Mouse (Mus musculus) layer of hippocampus, postnatal 10 days (tissue): ENCODE data around the gene A930017K11Rik. TPM values are rescaled to one million over a fixed set of nuclear protein-coding genes. Genes with fewer than 3 reads are reported as not detected.

Source experiments
- DNase-seq, 2 experiments: peaks; one replicate each; pipeline ENCODE4 v3.0.0; 2021; ENCODE audit warnings: low spot score in 2 of 2
- total RNA-seq, 2 experiments: library from RNA; stranded (reverse); gene quantifications; 2 replicates each; pipeline ENCODE4 v1.2.3; 2021

The A930017K11Rik gene
- total RNA-seq, 2 experiments from 2014 or later = not detected

DNA sequence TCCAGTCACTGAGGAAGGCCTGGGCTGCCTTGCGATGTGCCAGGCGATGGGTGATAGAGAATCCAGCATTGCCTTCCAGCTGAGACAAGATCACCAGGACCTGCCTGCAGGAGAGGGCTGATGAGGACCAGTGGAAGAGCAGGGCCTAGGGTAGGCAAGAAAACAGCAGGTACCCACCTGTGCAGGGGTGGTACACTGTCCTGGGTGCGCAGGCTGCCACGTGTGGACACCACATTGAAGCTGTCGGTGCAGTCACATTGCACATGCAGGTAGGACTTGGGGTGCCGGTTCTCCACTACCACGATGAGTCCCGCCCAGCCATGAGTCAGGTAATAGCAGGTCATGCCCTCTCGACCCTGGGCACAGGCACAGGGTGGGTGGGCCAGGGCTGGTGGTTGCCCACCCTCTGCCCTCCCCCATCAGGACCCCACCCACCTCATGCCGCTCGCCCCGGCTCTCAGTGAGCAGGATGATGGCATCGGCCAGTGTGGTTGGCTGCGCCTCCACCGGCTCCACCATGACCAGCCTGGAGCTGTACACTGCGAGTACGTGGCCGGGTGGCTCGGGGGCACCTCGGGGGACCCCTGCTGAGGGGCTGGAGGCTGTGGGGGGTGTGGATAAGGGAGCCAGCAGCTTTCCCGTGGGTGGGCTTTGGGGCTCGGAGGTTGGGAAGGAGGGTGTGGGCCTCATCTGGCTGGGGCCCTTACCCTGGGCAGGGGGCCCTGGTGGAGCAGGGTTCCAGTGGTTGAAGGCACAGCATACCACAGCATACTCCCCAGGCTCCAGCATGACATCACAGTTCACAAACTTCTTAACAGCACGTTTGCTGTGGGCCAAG lies 7.5 kb upstream of the A930017K11Rik start:
- DNase-seq = no peak

GRCm38 (mm10) chr17:25958771-25959494 lies 6.6 kb upstream of the A930017K11Rik start:
- no peak for DNase-seq

DNA sequence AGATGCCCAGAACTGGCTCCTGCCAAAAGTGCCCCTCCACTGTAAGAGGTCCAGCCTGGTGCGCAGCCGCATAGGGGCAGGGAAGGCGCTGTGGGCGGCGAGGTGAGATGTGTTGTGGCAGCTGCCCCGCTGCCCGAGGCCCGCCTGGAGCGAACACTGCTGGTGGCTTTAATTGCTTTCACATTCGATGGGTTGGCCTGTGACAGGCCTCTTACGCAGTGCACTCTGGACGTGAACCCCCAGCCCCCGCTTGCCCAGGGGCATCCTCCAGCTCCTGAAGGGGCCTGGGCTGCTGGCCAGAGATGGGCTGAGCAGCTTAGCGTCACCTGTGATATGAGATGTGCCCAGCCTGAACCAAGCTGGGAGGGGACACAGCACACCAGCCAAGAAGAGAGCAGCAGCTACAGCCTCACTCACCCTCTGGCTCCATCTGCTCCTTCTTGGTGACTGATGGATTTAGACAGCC lies 5.3 kb upstream of the A930017K11Rik start:
- DNase-seq = no peak

DNA sequence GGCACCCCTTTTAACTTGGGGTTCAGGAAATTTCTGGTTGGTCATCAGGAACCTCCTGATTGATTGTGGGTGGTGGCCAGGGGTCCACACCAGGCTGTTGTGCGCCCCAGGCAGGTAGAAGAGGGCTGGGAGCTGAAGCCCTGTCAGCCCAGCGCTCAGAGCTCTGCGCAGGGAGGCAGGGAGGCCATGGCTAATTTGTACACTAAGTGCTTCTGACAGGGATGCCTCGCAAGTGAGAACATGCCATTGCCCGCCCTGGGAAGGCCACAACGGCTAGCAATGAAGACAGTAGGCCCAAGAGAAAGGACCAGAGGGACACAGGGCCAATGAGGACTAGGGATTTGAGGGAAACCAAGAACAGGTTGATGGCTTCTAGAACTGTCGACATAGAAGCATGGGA lies 4.3 kb upstream of the A930017K11Rik start:
- no peak for DNase-seq

DNA sequence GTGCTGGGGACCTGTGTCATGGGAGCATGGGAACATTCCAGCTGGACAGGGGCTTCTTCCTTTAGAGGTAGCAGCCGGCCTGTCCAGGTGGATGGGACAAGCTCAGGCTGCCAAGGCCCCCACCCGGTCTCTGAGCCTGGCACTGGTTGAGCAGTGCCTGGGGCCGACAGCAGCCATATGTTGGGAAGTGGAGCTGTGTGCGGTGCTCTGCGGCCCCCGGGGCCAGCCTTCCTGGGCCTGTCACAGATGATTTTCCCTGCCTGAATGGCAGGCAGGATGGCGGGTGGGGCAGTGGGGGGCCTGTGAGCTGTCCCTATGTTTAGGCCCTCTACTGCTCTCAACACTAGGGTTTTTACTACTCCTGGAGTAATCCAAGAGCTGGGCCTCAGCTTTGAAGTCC lies 3.8 kb upstream of the A930017K11Rik start:
- no peak for DNase-seq

- DNase-seq = no peak
These were observed 3.4 kb upstream of the A930017K11Rik start for GRCm38 (mm10) chr17:25955736-25956135.

GRCm38 (mm10) chr17:25954671-25955070 lies 2.3 kb upstream of the A930017K11Rik start:
- DNase-seq = no peak

- no peak for DNase-seq
These were observed 796 bp upstream of the A930017K11Rik start for GRCm38 (mm10) chr17:25953161-25953560.

GRCm38 (mm10) chr17:25951225-25951802 lies 1.1 kb downstream of the A930017K11Rik start:
- no peak for DNase-seq

GRCm38 (mm10) chr17:25950706-25951105 lies 1.7 kb downstream of the A930017K11Rik start:
- no peak for DNase-seq

GRCm38 (mm10) chr17:25949981-25950380 lies 2.4 kb downstream of the A930017K11Rik start:
- DNase-seq = no peak

DNA sequence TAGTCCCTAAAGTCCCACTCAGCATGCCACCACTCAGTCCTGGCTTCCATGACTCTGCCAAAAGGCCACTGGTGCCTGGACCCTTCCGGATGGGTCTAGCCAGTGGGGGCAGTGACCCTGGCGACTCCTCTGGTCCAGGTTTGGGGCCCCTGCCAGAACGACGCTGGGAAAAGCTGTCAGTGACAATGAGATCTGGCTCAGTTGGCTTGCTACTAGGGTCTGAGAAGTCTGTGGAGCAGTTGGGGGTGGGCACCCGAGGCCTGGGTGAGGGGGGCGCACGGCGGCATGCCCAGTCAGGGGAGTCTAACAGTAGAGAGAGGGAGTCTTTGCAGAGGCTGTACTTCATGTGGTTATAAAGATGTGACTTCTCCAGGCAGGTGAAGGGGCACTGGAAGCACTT lies 4.3 kb downstream of the A930017K11Rik start:
- DNase-seq = no peak

DNA sequence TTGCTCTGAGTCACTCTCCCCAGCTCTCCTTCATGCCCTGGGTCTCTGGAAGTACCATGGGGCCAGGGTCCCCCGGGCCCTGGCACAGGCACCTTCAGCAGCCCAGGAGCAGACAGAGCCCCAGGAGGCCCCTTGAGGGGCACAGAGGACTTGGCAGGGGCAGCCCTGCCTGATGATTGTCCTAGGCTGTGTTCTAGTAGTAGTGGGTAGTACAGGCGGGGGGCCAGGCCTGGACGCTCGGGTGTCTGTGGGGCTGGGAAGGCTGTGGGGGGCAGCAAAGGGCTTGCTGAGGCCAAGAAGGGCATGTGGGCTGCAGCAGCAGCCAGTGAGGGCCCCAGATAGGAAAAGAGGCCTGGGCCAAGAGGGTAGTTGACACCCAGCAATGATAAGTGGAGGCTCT lies 4.8 kb downstream of the A930017K11Rik start:
- DNase-seq = no peak

DNA sequence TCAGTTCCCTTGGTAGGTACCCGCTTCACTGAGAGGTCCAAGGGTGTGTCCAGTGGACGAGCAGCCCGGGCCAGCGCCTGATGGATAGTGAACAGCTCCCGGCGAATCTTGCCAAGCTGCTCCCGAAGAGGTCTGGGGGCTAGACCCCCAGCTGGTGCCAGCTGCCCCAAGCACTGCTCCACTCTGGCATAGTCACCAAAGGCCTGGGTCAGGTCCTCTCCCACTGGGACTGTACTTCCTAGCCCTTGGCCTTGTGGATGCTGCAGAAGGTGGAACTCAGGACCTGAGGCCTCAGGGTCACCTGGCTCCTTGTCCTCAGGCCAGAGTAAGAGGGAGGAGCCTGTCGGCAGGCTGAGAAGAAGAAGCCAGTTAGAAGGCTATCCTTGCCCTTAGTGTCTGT lies 5.5 kb downstream of the A930017K11Rik start:
- DNase-seq = no peak

- DNase-seq = no peak
These were observed 6.0 kb downstream of the A930017K11Rik start for GRCm38 (mm10) chr17:25946349-25946748.

DNA sequence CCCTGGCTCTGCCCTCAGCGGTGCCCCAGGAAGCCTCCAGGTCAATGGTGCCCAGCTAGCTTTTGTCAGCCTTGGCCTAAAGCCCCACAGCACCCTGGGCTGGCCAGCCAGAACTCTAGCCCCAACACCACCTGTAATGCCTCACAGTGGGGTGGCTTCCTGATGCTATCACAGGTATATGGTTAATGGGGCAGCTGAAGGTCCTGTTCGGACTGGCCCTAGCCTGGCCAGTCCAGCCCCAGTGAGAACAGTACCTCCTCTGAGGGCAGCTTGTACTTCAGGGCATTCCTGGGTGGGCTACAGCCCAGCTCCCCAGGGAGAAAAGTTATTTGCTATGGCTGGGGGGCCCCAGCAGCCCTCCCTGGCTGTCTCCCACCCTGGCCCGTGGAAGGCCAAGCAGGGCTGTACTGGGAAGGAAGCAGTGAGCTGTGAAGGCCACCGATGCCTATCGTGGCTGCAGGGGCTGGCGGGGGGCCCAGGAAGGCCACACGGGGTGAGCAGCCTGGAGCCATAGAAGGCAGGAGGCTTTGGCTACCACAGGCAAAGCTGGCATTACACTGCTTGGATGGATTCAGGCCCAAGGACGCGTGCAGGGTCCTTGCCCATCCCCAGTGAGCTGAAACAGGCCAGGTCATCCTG lies 6.7 kb downstream of the A930017K11Rik start:
- no peak for DNase-seq

DNA sequence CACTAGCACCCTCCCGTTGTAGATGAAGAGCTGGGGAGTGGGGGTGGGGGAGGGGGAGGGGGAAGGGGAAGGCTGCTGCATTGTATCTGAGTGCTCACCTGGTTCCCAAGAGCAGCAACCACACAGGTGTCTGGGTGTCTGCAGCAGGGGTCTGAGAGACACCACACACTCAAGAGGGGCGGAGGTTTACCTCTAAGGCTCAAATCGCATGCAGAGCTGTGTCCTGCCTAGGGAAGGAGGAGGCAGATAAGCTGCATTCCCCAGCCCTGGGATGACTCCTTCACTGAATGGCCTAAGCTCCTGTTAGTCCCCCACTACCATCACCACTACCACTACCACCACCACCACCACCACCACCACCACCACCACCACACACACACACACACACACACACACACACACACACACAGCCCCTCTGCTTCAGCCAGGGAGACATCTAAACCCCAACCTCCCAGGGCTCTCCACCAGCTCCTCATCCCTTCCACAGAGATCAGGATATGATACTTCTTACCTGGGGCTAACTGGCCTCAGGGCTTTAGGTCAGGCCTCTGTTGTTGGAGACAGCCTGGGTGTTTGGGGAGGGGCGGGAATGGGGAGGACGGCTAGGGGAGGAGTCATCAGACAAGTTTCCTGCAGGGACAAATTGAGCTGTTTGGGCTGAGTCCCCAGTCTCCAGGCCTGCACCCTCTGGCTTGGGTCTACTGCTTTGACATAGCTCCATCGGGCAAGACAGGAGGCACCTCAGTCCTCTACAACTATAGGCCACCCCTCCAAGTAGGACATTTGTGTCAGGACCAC lies 7.8 kb downstream of the A930017K11Rik start, which contains the start of the genes Pigq and Nhlrc4:
Gene Pigq, minus strand, starts transcription at position 571 of the 798 bp plus-strand sequence.
Gene Nhlrc4, minus strand, starts transcription at position 596 of the 798 bp plus-strand sequence.
- no peak for DNase-seq

GRCm38 (mm10) chr17:25943769-25944168 lies 8.6 kb downstream of the A930017K11Rik start:
- DNase-seq = no peak

GRCm38 (mm10) chr17:25943221-25943620 lies 9.1 kb downstream of the A930017K11Rik start:
- DNase-seq = no peak

DNA sequence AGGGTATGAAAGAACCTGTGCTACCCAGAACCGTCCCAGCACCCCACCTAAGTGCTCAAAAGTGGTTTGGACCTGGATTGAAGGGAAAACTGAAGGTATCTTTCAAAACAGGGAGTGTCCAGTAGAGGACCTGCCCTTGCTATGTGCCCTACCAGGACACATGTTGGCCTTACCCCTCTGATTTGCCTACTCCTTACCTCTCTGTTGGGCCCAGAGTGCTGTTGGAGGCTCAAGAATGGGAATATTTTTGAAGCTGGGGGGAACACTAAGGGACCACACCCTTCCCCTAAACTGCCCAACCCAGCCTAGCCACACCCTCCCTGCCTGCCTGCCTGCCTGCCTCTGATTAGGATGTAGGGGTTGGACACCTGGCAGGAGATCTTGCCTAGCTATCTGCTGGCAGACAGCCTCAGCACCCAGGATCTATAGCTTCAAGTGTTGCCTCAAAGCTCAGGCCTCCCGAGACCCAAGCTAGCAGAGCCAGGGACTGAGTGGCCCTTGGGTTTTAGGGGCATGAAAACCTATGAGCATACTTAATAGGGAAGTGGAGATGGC lies 9.7 kb downstream of the A930017K11Rik start:
- DNase-seq = no peak
